Mouse (Mus musculus) kidney, adult 18-20 months (tissue): ENCODE results near the gene Ficd.
"Not testable (repeated sequence)": the region's sequence is repeated elsewhere in the genome, so short reads cannot be mapped to it uniquely, and the experiment has no call there.

ENCODE experiments used
- DNase-seq: peaks from one replicate; pipeline ENCODE4 v3.0.0; 2021

The Ficd gene

GRCm38 (mm10) chr5:113775585-113775984, 40.0 kb downstream of the Ficd start:
- no peak for DNase-seq

DNA sequence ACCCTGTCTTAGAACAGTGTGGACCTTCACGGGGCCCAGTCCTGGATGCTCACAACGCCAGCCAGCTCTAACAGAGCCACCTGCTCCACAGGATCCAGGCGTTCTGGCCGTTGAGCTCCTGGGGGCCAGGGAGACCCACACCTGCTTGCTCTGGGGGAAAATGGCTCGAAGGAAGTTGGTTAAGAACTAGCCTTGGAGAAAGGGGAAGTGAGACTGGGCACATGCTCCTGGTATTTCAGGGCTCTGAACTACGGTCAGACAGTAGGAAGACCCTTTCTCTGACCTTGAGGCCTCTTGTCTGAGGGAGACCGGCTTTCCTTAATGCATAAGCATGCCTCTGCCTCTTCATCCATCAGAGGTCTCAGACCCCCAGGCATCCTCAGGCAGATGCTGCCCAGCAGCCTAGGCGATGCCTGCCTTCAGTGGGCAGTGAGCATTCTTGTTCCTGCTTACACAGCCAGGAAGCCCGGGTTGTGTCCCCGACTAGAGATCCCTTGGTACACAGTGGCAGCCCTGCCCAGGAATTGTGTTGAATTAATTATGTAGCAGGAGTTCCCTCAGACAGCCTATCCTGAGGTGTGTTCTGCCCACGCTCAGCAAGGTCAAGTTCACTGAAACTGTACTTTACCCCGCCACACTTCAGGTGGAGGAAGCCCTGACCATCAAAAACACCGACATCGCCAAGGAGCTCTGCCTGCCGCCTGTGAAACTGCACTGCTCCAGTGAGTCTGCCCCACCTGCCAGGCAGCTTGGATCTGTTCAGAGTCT, 40.7 kb downstream of the Ficd start:
- DNase-seq = peak; percentile 43

- DNase-seq = no peak
Measured at GRCm38 (mm10) chr5:113776896-113777226, 41.3 kb downstream of the Ficd start.

GRCm38 (mm10) chr5:113777728-113778127, 42.1 kb downstream of the Ficd start:
- DNase-seq = peak; percentile 41

GRCm38 (mm10) chr5:113779569-113779968, 44.0 kb downstream of the Ficd start:
- DNase-seq = no peak

- no peak for DNase-seq
Measured at GRCm38 (mm10) chr5:113780082-113780752, 44.6 kb downstream of the Ficd start.

- no peak for DNase-seq
Measured at GRCm38 (mm10) chr5:113780763-113781162, 45.2 kb downstream of the Ficd start.

GRCm38 (mm10) chr5:113781254-113781653, 45.7 kb downstream of the Ficd start:
- DNase-seq = no peak

DNA sequence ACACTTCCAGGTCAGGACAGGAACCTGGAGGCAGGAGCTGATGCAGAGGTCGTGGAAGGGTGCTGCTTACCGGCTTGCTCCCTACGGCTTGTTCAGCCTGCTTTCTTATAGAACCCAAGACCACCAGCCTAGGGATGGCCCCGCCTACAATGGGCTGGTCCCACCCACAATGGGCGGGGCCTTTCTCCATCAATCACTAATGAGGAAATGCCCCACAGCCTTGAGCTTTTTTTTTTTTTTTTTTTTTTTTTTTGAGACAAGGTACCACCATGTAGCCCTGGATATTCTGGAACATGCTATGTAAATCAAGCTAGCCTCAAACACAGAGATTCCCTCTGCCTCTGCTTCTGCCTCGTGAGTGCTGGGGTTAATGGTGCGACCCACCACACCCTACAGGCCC, 46.3 kb downstream of the Ficd start:
- DNase-seq = no peak

DNA sequence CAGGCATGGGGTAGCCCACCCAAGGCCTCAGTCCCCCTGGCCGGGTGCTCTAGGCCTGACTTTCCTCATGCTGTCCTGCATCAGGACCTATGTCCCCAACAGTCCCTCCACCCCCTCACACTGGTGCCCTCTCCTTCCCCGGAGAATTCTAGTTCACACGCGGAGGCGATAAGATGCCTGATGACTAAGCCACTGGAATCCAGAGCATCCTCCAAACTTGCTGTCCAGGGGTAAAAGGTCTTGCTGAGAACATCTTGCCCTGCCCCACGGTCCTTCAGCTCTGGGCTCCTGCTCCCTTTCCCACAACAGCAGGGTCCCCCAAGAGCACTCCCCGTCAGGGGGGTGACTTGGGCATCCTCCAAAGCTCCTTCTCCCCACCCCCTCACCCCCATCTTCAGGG, 47.0 kb downstream of the Ficd start:
- no peak for DNase-seq

DNA sequence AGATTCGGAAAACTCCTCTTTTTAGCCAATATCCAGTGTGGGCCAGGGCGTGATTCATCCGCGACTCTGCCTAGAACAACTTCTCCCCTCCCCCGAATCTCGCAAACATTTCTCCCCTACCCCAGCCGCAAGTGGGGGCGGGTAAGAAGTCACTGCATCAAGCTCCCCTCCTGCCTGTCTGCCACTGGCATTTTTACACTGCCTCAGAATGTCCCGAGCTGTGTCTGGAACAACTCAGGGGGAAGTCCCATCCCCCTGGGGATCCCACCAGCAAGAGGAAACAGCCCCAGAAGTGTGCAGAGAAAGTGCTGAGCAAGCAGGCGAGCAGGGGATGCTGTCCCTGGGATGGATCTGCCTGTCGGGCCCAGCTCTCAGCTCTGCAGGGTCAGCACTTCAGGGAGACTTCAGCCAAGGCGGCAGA, 48.0 kb downstream of the Ficd start:
- peak; percentile 32 for DNase-seq

- not testable (repeated sequence) for DNase-seq
Measured at GRCm38 (mm10) chr5:113784104-113784503, 48.5 kb downstream of the Ficd start.

DNA sequence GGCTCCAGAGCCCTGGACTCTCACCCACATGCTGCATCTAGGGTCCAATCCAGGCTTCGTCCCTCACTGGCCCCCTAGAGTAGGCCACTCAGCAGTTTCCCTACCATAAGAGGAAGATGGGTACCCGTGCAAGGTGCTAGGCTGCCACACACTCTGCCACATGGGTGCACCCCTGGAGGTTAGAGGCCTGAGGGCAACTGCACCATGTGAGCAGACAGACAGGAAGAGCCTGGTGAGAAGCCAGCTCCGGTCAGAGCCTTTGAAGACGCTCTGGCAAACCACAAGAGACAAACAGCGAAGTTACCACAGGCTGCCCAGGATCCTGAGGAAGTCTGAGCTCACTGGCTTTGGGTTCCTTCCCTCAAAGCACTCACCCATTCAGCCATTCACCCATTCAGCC, 51.4 kb downstream of the Ficd start:
- DNase-seq = no peak

- DNase-seq = no peak
Measured at GRCm38 (mm10) chr5:113788645-113789044, 53.0 kb downstream of the Ficd start.

DNA sequence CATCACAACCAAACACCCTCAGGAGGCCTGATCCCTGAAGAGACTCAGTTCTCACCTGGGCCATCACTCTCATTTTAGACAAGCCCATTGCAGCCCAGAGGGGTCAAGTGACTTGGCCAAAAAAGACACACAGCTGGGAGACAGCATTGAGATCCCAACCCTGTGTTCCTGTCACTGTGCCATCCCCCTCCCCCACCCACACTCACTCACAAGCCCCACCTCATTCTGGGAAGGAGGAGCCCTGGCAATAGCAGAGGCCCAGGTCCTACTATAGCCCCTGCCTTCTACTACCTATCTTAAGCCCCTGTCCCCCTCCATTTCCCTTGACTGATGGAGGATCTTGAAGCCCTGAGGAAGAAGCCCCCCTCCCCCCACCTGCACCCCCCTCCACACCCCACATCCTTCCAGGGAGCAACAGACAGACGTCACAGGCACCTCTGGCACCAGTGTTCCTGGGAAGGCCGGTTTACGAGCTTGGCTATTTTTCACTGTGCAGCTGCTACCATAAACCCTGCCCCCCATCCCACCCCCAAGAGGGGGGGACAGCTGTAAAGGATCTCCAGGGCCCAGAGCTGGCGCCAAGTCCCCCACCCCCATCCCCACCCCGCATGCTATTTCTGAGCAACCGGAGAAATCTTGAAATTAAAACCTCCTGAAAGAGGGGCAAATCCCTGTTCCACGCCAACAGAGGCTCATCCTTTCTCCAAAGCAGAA, 53.6 kb downstream of the Ficd start:
- DNase-seq = peak; percentile 33
